Mouse (Mus musculus): ENCODE measurements around the gene Tnxb. TPM values are rescaled to one million over a fixed set of nuclear protein-coding genes. Genes with fewer than 3 reads are reported as not detected.

Tnxb gene
- polyA plus RNA-seq (2021; fragmentation: Nextera tagmentation) = 0.31 and 0.33 TPM in 2 replicates
- long read RNA-seq, experiment 1, partial matches to known transcripts = 0 of 1 reads
- long read RNA-seq, experiment 1, other reads (novel, unspliced or antisense) = 1 of 1 reads
- long read RNA-seq, experiment 2, partial matches to known transcripts = 2 of 3 reads
- long read RNA-seq, experiment 2, other reads (novel, unspliced or antisense) = 1 of 3 reads

GRCm38 (mm10) chr17:34670235-34670634 is at the start of gene Tnxb:
Tnxb (plus strand) TSS chr17:34670535.

GRCm38 (mm10) chr17:34627943-34628643 is 42.2 kb upstream of the Tnxb start, which contains the start of gene Ppt2:
Ppt2 (minus strand) TSS chr17:34628510.

DNA sequence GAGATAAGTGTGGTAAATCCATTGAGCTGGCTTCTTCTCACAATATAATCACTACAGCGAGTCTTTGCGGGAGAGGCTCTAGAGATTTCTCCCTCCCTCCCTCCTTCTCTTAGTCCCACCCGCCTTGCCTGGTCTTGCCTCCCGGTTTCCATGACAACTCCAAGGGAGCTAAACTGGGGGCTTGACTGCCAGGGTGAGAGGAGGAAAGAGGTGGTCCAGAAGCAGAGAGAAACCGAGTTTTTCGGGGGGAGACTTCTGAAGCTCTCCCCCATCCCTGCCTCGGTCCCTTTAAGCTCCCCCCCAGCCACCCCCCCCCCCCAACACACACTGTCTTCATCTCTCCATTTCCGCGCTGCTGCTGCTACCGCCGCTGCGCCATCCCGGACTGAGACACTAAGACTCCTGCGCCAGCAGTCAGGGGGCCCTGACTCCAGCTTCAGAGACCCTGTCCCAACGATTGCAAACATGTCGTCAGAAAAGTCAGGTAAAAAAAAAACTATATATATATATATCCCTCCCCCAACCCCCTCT is 41.0 kb upstream of the Tnxb start, which contains the start of gene Prrt1:
Prrt1 (plus strand) TSS at position 313 of the 531 bp plus-strand sequence.

GRCm38 (mm10) chr17:34644608-34645007 is 25.7 kb upstream of the Tnxb start, which contains the start of gene Fkbpl:
Fkbpl (plus strand) TSS chr17:34644764.

DNA sequence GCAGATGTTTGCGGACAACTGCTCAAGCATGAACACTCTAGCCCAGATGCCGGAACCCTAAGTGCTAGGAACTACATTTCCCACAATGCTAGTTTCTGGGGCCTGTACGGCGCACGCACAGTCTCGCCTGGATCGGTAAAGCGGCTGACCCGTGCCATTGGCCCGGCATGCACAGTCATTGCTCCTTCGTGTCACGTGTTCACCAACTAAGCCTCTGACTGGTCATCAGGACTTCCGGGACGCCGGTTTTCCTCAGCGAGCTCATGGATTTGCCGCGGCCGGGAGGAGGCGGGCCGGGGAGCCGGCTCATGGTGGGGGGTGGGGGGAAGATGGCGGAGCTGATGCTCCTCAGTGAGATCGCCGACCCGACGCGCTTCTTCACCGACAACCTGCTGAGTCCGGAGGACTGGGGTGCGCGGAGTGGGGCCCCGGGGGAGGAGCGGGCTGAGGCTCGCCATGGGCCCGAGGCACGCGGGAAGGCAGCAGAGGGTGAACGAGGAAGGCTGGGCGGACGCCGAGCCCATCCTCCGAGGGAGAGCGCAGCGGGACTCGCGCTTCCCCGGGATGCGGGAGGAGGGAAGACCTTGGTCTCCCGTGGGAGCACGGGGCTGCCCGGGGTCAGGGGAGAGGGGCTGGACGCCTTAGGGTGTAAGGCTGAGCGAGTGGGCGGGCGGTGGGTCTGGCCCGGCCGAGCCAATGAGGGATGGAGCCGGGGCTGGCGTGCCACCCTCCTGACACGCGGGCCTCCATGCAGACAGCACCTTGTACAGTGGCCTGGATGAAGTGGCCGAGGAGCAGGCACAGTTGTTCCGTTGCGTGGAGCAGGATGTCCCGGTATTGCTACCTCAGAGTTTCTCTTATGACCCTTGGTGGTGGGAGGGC is 23.2 kb upstream of the Tnxb start, which contains the start of gene Atf6b:
Atf6b (plus strand) TSS at position 241 of the 882 bp plus-strand sequence.

DNA sequence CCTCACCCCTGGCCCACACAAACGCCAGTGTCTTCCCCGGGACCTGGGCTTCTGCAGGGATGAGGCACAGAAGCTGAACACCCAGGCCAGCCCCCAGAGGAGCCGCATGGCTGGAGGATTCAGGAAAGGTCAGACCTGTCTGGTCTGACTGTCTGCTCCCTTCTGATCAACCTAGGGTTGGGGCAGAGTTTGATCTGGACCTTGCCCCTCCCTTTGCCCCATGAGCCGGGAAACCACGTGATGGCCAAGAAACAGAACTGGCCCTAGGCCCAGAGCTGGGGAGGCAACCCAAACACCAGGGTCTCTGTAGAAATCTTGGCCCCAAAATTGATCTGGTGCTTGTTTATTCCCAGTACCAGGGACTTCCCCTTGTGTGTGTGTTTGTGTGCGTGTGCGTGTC is 73.4 kb downstream of the Tnxb start, which contains the start of gene C4b:
C4b (minus strand) TSS at position 164 of the 400 bp plus-strand sequence.

Other genes with a start within 250 kb of the Tnxb start
- not detected in 2 replicates for gene Btnl4, start 193.2 kb upstream of the Tnxb start, polyA plus RNA-seq (2021; fragmentation: Nextera tagmentation)
- not detected in 2 replicates for gene Btnl6, start 153.2 kb upstream of the Tnxb start, polyA plus RNA-seq (2021; fragmentation: Nextera tagmentation)
- gene Notch4, start 106.3 kb upstream of the Tnxb start, polyA plus RNA-seq (2021; fragmentation: Nextera tagmentation) = 1.1 and 1.3 TPM in 2 replicates
- gene Gpsm3, start 80.7 kb upstream of the Tnxb start, polyA plus RNA-seq (2021; fragmentation: Nextera tagmentation) = 0.38 and 0.58 TPM in 2 replicates
- gene Pbx2, start 79.3 kb upstream of the Tnxb start, polyA plus RNA-seq (2021; fragmentation: Nextera tagmentation) = 1.8 and 2.0 TPM in 2 replicates
- gene Ager, start 72.7 kb upstream of the Tnxb start, polyA plus RNA-seq (2021; fragmentation: Nextera tagmentation) = 0.57 and 2.0 TPM in 2 replicates
- gene Rnf5, start 66.8 kb upstream of the Tnxb start, polyA plus RNA-seq (2021; fragmentation: Nextera tagmentation) = 191 and 194 TPM in 2 replicates
- gene Agpat1, start 66.3 kb upstream of the Tnxb start, polyA plus RNA-seq (2021; fragmentation: Nextera tagmentation) = 76.2 and 84.4 TPM in 2 replicates
- 2.5 and 3.3 TPM in 2 replicates for gene Egfl8, start 54.6 kb upstream of the Tnxb start, polyA plus RNA-seq (2021; fragmentation: Nextera tagmentation)
- gene Ppt2, start 42.0 kb upstream of the Tnxb start, polyA plus RNA-seq (2021; fragmentation: Nextera tagmentation) = 8.3 and 9.4 TPM in 2 replicates
- gene Prrt1, start 41.0 kb upstream of the Tnxb start, polyA plus RNA-seq (2021; fragmentation: Nextera tagmentation) = 19.2 and 21.3 TPM in 2 replicates
- 18.3 and 19.7 TPM in 2 replicates for gene Fkbpl, start 25.8 kb upstream of the Tnxb start, polyA plus RNA-seq (2021; fragmentation: Nextera tagmentation)
- gene Atf6b, start 23.4 kb upstream of the Tnxb start, polyA plus RNA-seq (2021; fragmentation: Nextera tagmentation) = 35.3 and 40.9 TPM in 2 replicates
- 9.3 and 15.6 TPM in 2 replicates for gene C4b, start 73.3 kb downstream of the Tnxb start, polyA plus RNA-seq (2021; fragmentation: Nextera tagmentation)
- not detected in 2 replicates for gene Cyp21a1, start 134.0 kb downstream of the Tnxb start, polyA plus RNA-seq (2021; fragmentation: Nextera tagmentation)
- gene Stk19, start 166.4 kb downstream of the Tnxb start, polyA plus RNA-seq (2021; fragmentation: Nextera tagmentation) = 55.5 and 61.6 TPM in 2 replicates
- 26.3 and 27.8 TPM in 2 replicates for gene Dxo, start 166.5 kb downstream of the Tnxb start, polyA plus RNA-seq (2021; fragmentation: Nextera tagmentation)
- gene Skiv2l, start 179.7 kb downstream of the Tnxb start, polyA plus RNA-seq (2021; fragmentation: Nextera tagmentation) = 23.6 and 26.5 TPM in 2 replicates
- 36.8 and 43.3 TPM in 2 replicates for gene Nelfe, start 179.9 kb downstream of the Tnxb start, polyA plus RNA-seq (2021; fragmentation: Nextera tagmentation)
- gene Cfb, start 192.0 kb downstream of the Tnxb start, polyA plus RNA-seq (2021; fragmentation: Nextera tagmentation) = 0.49 and 0.80 TPM in 2 replicates
- 0.23 and 0.26 TPM in 2 replicates for gene Zbtb12, start 208.9 kb downstream of the Tnxb start, polyA plus RNA-seq (2021; fragmentation: Nextera tagmentation)
- not detected in 2 replicates for gene Gm20547, start 211.5 kb downstream of the Tnxb start, polyA plus RNA-seq (2021; fragmentation: Nextera tagmentation)
- gene C2, start 227.7 kb downstream of the Tnxb start, polyA plus RNA-seq (2021; fragmentation: Nextera tagmentation) = 1.3 and 2.0 TPM in 2 replicates
- 21.5 and 22.0 TPM in 2 replicates for gene Ehmt2, start 227.9 kb downstream of the Tnxb start, polyA plus RNA-seq (2021; fragmentation: Nextera tagmentation)
- 0.29 and 0.30 TPM in 2 replicates for gene Slc44a4, start 243.9 kb downstream of the Tnxb start, polyA plus RNA-seq (2021; fragmentation: Nextera tagmentation)